Mouse (Mus musculus): ENCODE data around the gene Stac2.
A peak's percentile ranks its signal among the peaks of the same experiment; 100 is the strongest.

The Stac2 gene

GRCm38 (mm10) chr11:98050940-98051339, 2.3 kb downstream of the Stac2 start:
- DNase-seq (ENCODE audit: low read depth, low spot score), result no peak

- DNase-seq (ENCODE audit: low read depth, low spot score), result no peak
These were observed 2.8 kb downstream of the Stac2 start for GRCm38 (mm10) chr11:98050520-98050815.

GRCm38 (mm10) chr11:98049672-98050519, 3.4 kb downstream of the Stac2 start:
- DNase-seq (ENCODE audit: low read depth, low spot score), result no peak

- no peak for DNase-seq (ENCODE audit: low read depth, low spot score)
These were observed 5.5 kb downstream of the Stac2 start for GRCm38 (mm10) chr11:98047745-98048144.

GRCm38 (mm10) chr11:98046466-98046865, 6.8 kb downstream of the Stac2 start:
- DNase-seq (ENCODE audit: low read depth, low spot score), result no peak

GRCm38 (mm10) chr11:98045596-98045995, 7.7 kb downstream of the Stac2 start:
- no peak for DNase-seq (ENCODE audit: low read depth, low spot score)

GRCm38 (mm10) chr11:98044074-98044473, 9.2 kb downstream of the Stac2 start:
- no peak for DNase-seq (ENCODE audit: low read depth, low spot score)

GRCm38 (mm10) chr11:98042741-98043140, 10.5 kb downstream of the Stac2 start:
- no peak for DNase-seq (ENCODE audit: low read depth, low spot score)

- no peak for DNase-seq (ENCODE audit: low read depth, low spot score)
These were observed 12.3 kb downstream of the Stac2 start for GRCm38 (mm10) chr11:98040975-98041374.

GRCm38 (mm10) chr11:98037871-98038270, 15.4 kb downstream of the Stac2 start:
- DNase-seq (ENCODE audit: low read depth, low spot score), result no peak

GRCm38 (mm10) chr11:98035977-98036377, 17.3 kb downstream of the Stac2 start:
- no peak for DNase-seq (ENCODE audit: low read depth, low spot score)

- DNase-seq (ENCODE audit: low read depth, low spot score), result no peak
These were observed 18.4 kb downstream of the Stac2 start for GRCm38 (mm10) chr11:98034840-98035239.

GRCm38 (mm10) chr11:98034061-98034460, 19.2 kb downstream of the Stac2 start:
- no peak for DNase-seq (ENCODE audit: low read depth, low spot score)

GRCm38 (mm10) chr11:98031443-98031770, 21.9 kb downstream of the Stac2 start:
- no peak for DNase-seq (ENCODE audit: low read depth, low spot score)

- DNase-seq (ENCODE audit: low read depth, low spot score), result no peak
These were observed 22.4 kb downstream of the Stac2 start for GRCm38 (mm10) chr11:98030701-98031442.

- no peak for DNase-seq (ENCODE audit: low read depth, low spot score)
These were observed 25.5 kb downstream of the Stac2 start for GRCm38 (mm10) chr11:98027785-98028184.

GRCm38 (mm10) chr11:98027297-98027688, 26.0 kb downstream of the Stac2 start:
- no peak for DNase-seq (ENCODE audit: low read depth, low spot score)

GRCm38 (mm10) chr11:98026570-98027296, 26.5 kb downstream of the Stac2 start, which contains the start of gene Rpl19:
TSS of gene Rpl19 (plus strand) at chr11:98026710.
- DNase-seq (ENCODE audit: low read depth, low spot score), result peak; percentile 92

- no peak for DNase-seq (ENCODE audit: low read depth, low spot score)
These were observed 27.1 kb downstream of the Stac2 start for GRCm38 (mm10) chr11:98026248-98026569.

GRCm38 (mm10) chr11:98024516-98024915, 28.7 kb downstream of the Stac2 start:
- DNase-seq (ENCODE audit: low read depth, low spot score), result no peak

- DNase-seq (ENCODE audit: low read depth, low spot score), result no peak
These were observed 30.5 kb downstream of the Stac2 start, which contains the start of gene Cacnb1 for GRCm38 (mm10) chr11:98022555-98023371. TSS of gene Cacnb1 (minus strand) at chr11:98023034.

GRCm38 (mm10) chr11:98022253-98022554, 31.1 kb downstream of the Stac2 start:
- DNase-seq (ENCODE audit: low read depth, low spot score), result no peak

All from retina, adult 2 months (tissue).